Mouse (Mus musculus) T-helper 17 cell (primary cell): ENCODE data around the gene Helt.
"Not testable (repeated sequence)": the region's sequence is repeated elsewhere in the genome, so short reads cannot be mapped to it uniquely, and the experiment has no call there.

Experiments
- in situ Hi-C, 2 experiments: fragments of 300-600 bp; cut with MboI, MseI; formaldehyde crosslinking; loops; 1 replicate in 1 of 2; 2 replicates in 1 of 2; pipeline ENCODE4 v1.15.1; 2025; ENCODE audit warnings: high pct_unique_total_duplicates in 2 of 2

Gene Helt

GRCm38 (mm10) chr8:46298847-46299246 lies 4.4 kb upstream of the Helt start:
- in situ Hi-C loops: no loop called here

DNA sequence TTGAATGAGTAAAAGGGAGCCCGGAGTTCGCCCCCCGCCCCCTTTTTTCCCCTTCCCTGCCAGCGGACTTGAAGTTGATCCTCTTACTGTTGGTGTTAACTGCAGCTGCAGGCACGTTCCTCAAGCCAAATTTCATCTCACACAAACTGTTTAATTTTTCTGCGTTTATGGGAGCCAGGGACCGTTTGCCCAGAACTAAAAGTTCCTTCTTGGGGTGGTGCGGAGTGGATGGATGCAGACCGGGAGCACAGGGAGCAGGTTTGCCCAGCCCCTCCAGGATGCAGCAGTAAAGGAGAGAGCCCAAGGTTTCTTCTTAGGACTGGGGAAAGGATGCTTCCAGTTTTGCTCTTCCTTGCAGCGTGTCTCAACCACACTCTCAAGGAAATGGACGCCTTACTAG lies 2.1 kb upstream of the Helt start:
- in situ Hi-C loops: no loop called here

DNA sequence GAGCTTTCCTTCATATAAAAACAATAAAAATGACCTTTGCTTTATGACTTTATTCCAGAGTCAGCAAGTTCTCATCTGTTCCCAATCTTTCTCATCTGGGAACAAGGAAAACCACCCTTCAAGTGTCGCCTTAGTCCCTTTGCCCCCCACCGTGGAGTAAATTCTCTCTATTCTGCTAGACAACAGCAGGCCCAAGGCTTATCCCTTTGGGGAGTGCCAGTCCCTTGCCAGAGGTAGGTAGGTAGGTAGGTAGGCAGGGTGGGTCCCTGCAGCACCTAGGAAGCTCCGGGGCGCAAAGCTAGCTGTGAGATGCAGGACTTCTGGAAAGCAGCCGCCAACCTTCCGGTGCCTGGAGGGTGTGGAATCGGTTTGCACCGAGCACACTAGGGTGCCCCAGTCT lies 1.5 kb upstream of the Helt start:
- in situ Hi-C loops: no loop called here

DNA sequence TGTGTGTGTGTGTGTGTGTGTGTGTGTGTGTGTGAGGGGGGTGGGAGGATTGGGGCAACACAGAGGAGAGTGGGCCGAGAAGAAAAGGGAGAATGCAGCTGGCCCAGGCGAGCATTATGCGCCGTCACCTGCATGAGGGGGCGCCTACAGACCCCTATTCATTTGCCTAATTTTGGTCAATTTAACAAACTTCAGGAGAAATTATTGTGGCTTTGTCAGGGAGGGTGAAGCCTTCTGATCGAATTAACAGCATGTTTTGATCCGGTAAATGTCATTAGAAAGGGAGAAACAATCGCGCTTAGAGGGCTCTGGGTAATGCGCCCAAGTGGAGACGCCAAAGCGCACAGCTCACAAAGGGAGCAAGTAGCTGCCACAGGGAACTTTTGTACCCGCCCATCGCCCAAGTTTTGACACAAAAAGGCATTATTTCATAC lies 647 bp upstream of the Helt start:
- in situ Hi-C loops: no loop called here

GRCm38 (mm10) chr8:46293741-46294151 lies 725 bp downstream of the Helt start:
- in situ Hi-C loops: no loop called here

- in situ Hi-C loops: no loop called here
These were observed 1.3 kb downstream of the Helt start for GRCm38 (mm10) chr8:46293201-46293600.

GRCm38 (mm10) chr8:46291931-46292675 lies 2.4 kb downstream of the Helt start:
- in situ Hi-C loops: no loop called here

- in situ Hi-C loops: no loop called here
These were observed 5.2 kb downstream of the Helt start for GRCm38 (mm10) chr8:46289274-46289673.

GRCm38 (mm10) chr8:46288021-46288420 lies 6.5 kb downstream of the Helt start:
- in situ Hi-C loops: no loop called here

GRCm38 (mm10) chr8:46285980-46286379 lies 8.5 kb downstream of the Helt start:
- in situ Hi-C loops: no loop called here

DNA sequence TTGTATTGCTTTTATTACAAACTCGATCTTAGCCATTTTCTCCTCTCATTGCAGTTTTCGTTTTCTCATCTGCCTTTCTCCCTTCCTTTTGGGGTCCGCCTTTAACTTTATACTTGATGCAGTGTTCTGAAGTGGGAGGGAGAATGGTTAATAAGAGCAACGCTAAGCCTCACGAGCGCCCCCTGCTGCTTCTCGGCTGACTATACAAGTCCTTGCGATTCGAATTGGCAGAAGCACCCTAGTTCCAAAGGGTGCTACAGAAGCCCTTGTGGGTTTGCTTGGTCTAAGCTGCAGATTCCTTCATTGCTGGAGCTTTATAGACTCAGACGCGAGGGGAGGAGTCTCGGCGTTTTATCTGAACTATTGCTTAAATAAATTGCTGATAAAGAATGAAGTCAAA lies 12.9 kb downstream of the Helt start:
- in situ Hi-C loops: loop anchor here in 1 of 2 experiments (5.0 kb wide), 1 partner anchor 39 kb away; no protein-coding TSS in a partner anchor

- in situ Hi-C loops: no loop called here
These were observed 17.5 kb downstream of the Helt start for GRCm38 (mm10) chr8:46276939-46277338.

- in situ Hi-C loops: no loop called here
These were observed 23.7 kb downstream of the Helt start for GRCm38 (mm10) chr8:46270741-46271140.

DNA sequence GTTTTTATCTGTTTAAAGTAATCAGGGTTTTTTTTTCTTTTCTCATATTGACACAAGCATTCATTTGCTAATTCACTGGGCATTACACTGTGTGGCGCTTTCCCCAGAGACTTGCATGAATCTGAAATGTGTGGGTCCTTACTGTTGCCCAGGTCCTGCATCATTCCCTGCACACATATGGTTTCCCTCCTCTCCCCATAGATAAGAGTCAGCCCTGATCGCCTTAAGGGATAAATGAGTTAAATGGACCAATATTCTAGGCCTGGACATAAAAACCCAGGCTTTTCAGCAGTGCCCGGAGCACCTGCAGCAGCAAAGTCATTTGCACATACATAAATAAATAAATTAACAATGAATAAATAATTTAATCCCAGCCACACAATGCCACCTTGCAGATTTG lies 24.3 kb downstream of the Helt start:
- in situ Hi-C loops: no loop called here

GRCm38 (mm10) chr8:46266801-46267200 lies 27.7 kb downstream of the Helt start:
- in situ Hi-C loops: no loop called here

DNA sequence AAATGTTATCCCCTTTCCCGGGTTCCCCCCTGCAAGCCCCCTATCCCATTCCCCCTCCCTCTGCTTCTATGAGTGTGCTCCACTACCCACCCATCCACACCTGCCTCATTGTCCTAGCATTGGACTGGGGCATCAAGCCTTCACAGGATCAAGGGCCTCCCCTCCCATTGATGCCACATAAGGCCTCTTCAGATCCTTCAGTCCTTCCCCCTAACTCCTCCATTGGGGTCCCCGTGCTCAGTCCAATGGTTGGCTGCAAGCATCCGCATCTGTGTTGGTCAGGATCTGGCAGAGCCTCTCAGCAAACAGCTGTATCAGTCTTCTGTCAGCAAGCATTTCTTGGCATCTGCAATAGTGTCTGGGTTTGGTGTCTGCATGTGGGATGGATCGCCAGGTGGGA lies 30.3 kb downstream of the Helt start:
- in situ Hi-C loops: not testable (repeated sequence)

- in situ Hi-C loops: no loop called here
These were observed 36.4 kb downstream of the Helt start for GRCm38 (mm10) chr8:46257921-46258682.

GRCm38 (mm10) chr8:46252456-46252855 lies 42.0 kb downstream of the Helt start:
- in situ Hi-C loops: no loop called here

DNA sequence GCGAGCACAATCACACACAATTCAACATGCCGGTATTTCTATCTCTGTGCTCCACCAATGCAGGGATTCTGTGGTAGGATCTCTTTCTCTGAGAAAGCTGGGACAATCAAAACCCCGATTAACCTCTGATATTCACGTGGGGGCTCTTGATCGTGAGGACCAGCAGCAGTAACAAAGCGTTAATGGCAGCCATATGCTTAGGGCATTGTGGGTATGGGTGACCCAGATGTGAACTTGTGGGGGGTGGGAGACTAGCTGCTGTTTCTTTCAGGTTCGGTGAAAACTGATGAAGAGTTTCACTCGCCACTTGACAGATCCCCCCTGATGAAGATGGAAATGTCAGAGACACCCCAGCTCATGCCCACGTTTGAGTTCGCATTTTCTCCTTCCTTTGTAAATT lies 42.9 kb downstream of the Helt start:
- in situ Hi-C loops: no loop called here

GRCm38 (mm10) chr8:46246346-46246745 lies 48.1 kb downstream of the Helt start:
- in situ Hi-C loops: no loop called here

- in situ Hi-C loops: loop anchor here in 1 of 2 experiments (5.0 kb wide), 2 partner anchors 39 to 304 kb away; no protein-coding TSS in a partner anchor
These were observed 51.5 kb downstream of the Helt start for GRCm38 (mm10) chr8:46242946-46243345.
